Mouse (Mus musculus) fat pad, adult 2 months (tissue): ENCODE measurements around the gene D630039A03Rik.

Experiments
- DNase-seq: peaks from one replicate; pipeline ENCODE4 v3.0.0-alpha.2; 2011; ENCODE audit warnings: low read depth, low spot score; ENCODE audit errors: extremely low read depth

D630039A03Rik gene

DNA sequence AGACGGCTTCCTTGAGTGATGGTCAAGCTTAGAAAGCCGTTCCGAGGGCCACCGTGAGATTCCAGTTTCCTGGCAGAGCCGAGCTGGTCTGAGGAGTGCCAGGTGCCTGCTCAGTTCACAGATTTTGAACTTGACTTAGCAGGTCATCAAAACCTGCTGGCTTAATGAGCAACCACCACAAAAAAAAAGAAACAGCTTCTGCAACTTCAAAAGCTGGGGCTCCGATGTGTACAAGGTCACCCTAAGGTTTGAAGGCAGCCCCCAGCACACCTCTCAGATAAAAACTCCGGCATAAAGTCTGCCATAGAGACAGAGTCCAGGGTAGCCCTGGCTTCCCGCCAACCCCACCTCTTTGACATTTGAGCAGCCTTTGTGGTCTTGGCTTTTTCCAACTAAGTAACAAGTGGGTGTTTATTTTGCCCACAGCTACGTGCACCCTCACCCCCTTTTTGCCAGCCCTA is at the start of gene D630039A03Rik:
Gene D630039A03Rik, minus strand, starts transcription at position 97 of the 461 bp plus-strand sequence.
- DNase-seq: no peak

DNA sequence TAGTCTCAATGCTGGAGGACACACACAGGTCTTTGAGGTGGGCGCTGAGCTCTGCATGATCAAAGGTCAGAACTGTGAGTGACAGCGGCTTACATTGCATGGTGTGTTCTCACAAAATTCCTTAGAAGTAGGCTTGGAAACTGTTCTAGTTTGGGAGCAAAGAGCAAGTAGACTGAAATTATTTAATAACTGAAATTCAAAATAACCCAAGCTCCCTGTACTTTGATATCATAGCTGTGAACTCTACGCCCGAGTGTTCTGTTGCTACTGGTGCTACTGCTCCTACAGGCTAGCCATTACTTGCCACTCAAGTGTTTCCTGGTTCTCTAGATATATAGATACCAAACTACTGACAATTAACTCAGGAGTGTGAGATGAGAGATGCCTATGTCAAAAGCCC is 49.4 kb upstream of the D630039A03Rik start:
- no peak for DNase-seq

- no peak for DNase-seq
Observed at GRCm38 (mm10) chr4:57964143-57964542, 48.0 kb upstream of the D630039A03Rik start.

DNA sequence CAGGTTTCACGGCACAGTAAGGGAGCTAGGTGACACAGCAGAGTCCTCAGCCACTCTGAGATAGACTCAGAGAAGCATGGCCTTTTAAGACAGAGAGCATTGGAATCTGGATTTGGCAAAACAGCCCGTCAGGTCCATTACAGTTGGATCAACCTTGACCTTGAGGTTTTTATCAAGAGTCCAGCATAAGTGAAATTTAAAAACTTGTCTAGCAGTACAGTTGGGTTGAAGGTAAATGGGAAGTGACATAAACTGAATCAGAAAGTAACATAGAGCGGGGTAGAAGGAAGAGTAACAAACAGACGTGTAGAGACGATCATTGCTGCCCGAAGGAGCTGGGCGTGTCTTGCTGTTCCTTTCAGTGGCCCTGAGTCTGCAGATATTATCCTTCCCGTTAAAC is 43.0 kb upstream of the D630039A03Rik start:
- DNase-seq: no peak

GRCm38 (mm10) chr4:57958098-57958497 is 42.0 kb upstream of the D630039A03Rik start:
- no peak for DNase-seq

DNA sequence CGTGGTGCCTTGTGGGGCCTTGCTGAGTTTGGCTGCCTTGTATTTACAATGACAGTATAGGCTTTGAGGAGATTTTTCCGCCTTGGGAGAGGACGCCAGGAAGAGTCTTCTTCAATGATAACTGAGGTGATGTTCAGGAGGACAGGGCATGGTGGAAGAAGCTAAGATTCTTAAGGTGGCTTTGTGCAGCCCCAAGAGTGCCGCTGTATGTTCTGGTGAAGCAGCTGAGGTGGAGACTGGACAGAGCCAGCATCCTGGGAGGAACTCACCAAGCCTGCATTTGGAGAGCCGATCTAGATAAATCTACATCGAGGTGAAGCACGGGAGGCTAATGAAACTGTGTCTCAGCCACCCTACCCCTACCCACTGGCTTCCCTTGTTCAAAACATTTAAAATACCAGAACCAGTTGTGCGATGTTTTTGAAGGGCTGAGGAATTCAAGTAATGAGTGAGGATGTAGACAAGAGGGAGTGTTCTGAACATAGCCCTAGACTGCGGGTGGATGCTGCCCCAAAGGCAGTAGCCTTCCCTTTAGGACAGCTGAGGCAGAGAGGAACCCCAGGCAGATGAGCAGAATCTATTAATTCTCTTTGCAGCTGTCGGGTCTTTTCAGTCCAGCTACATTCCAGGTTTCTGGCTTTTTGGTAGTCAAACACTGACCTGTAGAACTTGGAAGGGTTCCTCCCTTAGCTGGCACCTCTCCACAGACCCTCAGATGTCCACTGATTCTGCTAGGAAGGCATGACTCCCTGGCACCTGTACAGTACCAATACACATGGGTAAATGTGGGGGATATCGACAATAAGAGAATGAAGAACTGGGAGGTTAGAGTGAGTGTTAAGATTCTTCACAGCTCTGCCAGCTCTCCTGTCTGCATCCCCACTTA is 41.3 kb upstream of the D630039A03Rik start:
- no peak for DNase-seq

DNA sequence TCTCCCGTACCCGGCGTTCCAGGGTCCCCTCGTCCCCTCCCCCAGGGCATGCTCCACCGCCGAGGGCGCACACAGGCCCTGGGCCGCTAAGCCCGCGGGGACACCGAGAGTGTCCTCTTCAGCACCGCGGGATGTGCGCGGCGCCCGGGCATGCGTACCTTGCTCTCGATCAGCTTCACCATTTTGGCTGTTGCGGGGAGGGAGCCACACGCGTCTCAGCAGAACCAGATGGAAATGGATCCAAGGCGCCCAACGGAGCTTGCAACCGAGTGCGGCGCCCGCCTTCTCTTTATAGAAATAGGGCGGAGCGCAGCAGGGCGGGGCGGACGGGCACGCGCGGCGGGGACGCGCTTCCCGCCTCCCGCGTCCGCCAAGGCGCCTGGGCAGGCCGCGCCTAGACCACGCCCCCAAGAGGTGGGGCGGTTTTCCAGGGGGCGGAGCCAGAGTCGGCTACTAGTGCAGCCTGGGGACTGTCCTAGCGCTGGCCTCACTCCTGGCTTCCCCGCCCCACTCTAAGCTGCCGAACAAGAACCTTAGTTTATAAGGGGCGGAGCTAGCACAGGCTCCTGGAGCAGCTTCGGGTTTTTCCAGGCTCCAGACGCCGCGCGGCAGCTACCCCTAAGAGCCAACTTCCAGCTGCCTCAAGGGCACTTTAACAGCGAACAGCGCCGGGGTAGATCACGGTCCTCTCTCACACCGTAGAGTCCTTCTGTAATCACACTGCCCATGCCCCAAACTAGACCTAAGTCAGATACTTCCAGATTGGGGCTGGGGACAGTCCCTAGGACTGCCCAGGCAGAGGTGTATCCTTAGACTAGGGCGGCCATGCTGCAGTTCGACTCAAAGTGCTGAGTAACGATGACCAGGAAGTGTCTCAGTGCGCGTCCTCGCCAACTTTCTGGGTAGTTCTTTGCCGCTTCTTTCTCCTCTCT is 40.2 kb upstream of the D630039A03Rik start, which contains the start of gene Txn1:
Gene Txn1, minus strand, starts transcription at position 383 of the 932 bp plus-strand sequence.
- peak; percentile 92 for DNase-seq

GRCm38 (mm10) chr4:57955544-57955958 is 39.5 kb upstream of the D630039A03Rik start:
- no peak for DNase-seq

DNA sequence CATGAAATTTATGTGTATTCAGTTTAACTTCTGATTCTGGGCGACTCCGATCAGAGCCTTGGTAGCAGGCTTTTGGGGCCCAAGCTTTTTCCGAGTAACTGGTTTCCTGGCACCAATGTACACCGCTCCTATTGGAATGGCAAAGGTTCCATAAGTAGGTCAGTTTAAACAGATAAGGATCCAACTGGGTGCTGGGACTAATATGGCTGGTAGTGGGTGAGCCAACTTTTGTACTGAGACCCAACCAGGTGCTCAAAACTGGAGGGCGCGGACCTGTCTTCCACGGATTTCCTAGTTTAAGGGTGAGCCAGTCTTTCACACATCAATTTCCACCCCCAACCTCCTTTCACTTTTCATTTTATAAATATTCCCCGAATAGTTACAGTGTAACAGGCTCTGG is 38.9 kb upstream of the D630039A03Rik start:
- DNase-seq: no peak

DNA sequence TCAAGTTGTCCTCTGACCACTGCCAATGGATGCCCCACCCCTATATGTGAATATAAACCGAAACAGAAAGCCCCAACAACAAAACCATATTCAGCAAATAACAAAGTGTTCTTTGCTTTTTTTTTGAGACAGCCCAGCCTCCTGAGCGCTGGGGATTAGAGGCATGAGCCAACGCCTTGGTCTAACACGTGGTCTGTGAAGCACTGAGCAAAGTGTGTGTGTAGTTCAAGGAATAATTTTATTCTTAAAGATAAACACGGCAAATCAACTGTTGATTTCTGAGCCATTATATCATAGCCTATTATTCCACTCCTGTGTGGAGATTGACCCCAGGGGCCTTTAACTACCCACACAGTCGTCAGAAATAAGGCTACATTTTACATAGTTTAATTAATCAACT is 38.5 kb upstream of the D630039A03Rik start:
- no peak for DNase-seq

- DNase-seq: no peak
Observed at GRCm38 (mm10) chr4:57953796-57954195, 37.7 kb upstream of the D630039A03Rik start.

DNA sequence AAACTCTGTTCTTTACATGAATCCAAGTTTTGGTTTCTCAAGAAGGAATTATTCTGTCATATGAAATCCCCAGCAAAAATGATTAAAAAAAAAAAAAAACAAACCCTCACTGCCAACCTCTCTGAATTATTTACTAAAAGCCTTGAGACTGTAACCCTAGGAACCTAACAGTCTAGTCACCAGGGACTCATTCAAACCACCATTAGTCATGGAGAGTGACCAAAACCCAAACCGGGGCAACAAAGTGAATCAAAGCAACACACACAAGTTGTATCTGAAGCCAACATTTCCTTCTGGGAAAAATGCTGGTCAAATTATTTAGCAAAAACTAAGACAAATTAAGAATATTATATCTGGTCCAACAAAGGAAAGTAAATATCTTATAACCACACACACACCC is 36.8 kb upstream of the D630039A03Rik start:
- no peak for DNase-seq

- DNase-seq: no peak
Observed at GRCm38 (mm10) chr4:57952416-57952815, 36.3 kb upstream of the D630039A03Rik start.

DNA sequence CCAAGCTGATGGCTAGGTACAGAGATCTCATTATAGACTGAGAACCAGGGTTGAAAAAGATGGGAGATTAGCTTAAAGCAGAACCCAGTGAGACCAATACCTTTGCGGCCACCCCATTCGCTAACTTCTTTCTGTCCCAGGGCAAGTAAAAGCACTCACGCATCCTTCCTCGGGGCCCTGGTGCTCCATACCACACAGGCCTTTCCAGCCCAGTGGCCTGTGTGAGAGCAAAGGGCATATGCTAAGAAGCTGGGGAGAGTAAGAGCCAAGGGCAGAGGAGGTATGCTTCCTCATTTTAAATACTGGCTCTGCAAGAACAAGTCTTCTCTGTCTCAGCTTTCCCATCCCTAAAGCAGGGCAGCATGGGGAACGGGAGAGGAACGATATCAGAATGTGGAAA is 33.8 kb upstream of the D630039A03Rik start:
- no peak for DNase-seq

DNA sequence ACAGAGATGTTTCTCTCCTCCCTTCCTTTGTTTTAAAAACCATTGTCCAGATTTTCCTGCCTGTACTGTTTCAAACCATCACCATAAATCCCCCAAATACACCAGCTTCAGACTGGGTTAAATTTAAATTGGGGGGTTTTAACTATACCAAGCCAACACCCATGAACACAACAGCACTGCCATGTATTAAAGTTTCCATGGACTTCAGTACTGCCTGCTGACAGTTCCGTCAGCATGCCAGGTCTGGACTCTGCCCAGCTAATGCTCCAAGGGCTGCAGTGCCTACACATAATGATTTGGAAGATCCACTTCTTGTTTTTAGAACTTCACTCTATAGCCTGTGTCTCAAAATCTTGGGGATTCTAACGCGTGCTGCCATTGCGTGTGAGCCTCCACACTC is 31.4 kb upstream of the D630039A03Rik start:
- no peak for DNase-seq

GRCm38 (mm10) chr4:57947036-57947435 is 30.9 kb upstream of the D630039A03Rik start:
- no peak for DNase-seq

GRCm38 (mm10) chr4:57942892-57943291 is 26.8 kb upstream of the D630039A03Rik start:
- no peak for DNase-seq

GRCm38 (mm10) chr4:57940631-57941030 is 24.5 kb upstream of the D630039A03Rik start:
- no peak for DNase-seq

- DNase-seq: peak; percentile 61
Observed at GRCm38 (mm10) chr4:57937292-57937691, 21.2 kb upstream of the D630039A03Rik start.

GRCm38 (mm10) chr4:57934181-57934580 is 18.1 kb upstream of the D630039A03Rik start:
- DNase-seq: no peak

- no peak for DNase-seq
Observed at GRCm38 (mm10) chr4:57930559-57931170, 14.6 kb upstream of the D630039A03Rik start.
